Mouse (Mus musculus): ENCODE results near the gene Pld1.

Pld1 gene

DNA sequence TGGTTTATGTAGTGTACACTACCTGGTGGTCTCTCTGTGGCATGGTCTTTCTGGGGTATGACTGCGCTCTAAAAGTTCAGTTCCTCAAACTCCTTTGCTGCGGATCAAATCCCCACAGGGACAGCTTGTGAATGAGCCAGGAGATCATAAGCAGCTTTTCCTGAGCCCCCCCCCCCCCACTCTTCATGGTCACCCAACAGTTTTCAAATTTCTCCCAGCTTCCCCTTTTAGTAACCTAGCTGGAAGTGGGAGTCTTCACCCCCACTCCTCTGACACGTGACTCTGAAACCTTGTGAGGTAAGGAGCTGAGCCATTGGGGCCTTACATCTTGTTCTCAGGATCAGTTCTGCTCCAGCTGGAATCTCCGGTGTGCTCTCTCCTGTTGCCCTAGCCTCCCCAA, 114.6 kb downstream of the Pld1 start:
- DNase-seq: no peak

DNA sequence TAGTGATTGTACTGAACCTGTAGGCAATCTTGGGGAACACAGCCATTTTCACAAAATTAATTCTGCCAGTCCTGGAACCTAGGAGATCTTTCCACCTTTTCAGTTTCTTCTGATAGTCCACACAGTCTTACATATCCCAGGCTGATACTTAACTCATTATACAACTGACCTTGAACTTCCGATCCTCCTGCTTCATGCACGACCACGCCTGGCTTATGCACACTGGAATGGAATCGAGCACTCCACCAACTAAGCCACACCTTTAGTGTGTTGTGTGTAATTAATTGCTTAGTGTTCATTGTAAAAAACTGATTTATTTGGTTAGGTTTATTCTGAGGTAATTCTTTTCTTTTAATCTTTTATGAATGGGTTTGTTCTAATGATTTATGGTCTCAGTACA, 122.2 kb downstream of the Pld1 start:
- DNase-seq: no peak

DNA sequence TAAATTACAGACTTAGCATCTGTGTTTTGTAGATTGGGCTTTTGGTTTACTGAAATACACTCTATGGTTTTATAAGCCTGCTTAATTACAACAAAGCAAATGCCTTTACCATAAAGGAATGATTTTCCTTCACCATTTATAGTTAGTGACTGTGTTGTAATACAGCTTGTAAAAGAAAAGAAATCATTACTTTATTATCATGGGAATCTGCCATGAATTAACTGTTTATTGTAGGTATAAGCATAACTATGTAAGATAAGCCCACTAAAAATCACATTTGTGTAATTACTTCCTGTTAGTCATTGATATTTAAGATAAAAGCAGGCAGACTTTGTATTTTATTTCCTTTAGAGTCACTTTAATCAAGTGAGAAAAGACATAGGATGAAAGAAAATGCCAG, 122.7 kb downstream of the Pld1 start:
- DNase-seq: no peak

DNA sequence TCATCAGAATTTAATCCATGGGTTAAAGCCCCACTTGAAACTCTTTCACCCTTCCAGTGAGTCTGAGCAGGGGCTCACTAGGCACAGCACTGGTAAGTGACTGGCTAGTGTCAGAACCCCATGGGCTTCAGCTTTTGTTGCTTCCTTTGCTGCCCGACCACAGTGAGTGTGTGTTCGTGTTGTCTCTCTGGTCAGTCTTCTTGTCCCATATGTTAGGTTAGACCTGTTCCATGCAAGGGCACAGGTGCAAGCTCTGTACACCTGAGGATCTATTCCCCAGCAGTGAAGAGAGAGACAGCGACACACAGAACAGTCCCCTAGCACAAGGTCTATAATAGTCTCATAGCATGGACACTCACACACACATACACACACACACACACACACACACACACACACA, 140.7 kb downstream of the Pld1 start:
- DNase-seq: no peak

DNA sequence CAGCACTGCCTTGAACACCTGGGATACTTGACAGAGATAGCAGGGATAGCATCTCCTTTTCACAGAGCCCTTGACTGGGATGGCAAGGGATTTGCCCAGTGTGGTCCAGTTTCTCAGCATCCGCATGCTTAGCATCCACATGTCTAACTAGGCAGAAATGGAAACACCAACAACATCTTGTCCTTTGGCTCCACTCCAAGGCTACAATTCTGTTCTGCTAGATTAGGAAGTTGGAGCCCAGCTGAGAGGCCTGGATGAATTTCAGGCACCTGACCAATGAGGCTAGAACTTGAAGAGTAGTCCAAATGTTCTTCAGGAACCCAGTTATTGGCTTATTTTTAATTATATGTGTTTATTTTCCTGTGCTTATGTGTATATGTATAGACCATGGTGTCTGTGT, 141.6 kb downstream of the Pld1 start:
- DNase-seq: peak; percentile 13 to 36

DNA sequence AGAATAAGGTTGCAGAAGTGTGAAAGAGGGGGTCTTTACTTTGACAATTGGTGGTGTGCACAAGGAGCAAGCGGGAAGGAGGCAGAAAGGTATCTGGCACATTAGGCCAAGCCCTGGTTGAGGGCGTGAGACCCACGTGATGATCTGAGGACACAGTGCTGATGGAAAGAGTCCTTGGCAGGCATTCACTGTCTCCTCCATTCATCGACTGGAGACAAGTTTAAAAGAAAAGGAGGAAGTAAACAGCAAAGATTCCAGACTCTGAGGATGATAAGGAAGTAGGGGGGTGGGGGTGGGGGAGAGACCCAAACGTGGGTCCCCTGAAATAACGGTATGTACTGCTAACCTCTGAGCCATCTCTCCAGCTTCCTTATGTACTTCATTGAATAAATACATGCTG, 142.5 kb downstream of the Pld1 start:
- no peak for DNase-seq

DNA sequence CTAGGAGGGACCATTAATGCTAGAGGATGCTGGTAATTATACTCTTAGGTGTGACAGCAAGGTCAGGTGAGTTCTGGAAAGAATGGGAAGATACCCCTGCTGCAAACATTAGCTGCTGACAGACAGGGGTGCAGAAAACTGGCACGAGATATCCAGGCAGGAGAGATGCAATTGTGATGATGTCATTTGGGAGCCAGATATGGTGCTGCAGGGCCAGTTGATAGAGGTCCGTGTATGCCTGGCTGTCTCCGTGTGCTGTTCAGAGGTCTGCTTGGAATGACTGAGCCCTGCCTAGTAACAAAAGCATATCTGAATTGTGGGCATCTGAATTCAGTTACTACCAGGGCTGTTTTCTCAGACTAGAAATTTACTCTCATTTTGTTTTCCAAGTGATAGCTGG, 144.7 kb downstream of the Pld1 start:
- DNase-seq: no peak

DNA sequence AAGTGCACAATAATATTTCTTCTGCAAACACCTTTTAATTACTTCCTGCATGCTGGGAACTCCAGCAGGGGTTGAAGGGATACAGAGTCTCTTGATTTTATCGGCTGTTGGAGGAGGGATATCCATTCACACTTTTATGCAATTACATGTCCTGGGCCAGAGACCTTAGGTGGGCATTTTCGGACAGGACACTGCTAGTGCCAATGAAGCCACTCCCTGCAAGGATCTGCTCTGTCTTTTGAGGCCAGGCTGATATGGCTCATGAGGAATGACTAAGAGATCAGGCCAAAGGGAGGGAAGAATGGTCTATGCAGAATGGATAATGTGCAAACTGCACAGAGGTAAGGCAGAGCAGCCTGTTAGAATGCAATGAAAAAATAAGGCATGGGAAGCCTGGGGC, 145.8 kb downstream of the Pld1 start:
- DNase-seq: no peak

DNA sequence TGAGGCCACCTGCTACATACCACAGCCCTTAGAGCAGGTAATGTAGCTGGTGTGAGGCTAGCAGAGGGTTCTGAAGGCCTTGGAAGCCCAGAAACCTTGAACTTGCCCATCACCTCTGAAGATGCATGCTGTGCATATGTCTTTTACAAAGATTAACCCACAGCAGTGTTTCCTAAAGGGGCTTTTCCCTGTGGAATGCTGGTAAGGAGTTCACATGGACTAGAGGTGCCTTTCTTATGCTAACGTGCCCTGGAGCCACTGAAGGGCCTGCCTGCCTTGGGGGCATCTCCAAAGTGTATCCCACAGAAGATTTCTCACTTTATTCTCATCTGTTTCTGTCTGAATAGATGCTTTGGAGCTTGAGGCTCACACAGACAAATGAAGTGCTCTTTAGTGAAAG, 152.8 kb downstream of the Pld1 start:
- DNase-seq: no peak

DNA sequence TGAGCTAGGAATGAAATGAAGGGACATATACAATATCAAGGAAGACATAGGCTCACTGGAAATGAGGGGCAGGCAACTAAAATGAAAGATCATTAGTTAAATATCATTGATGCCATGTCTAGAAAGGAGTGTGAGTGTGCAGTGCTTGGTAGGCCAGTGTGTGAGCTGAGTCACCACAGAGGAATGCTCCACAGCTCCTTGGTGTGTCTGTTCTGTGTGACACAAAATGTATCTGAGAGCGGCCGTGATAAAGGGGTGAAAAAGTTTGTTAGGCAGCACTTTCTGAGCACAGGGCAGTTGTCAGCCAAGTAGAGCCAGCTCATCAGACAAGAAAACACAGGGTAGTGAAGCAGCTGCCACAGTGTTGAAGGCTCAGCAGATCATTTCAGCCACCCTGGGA, 153.2 kb downstream of the Pld1 start:
- DNase-seq: no peak

DNA sequence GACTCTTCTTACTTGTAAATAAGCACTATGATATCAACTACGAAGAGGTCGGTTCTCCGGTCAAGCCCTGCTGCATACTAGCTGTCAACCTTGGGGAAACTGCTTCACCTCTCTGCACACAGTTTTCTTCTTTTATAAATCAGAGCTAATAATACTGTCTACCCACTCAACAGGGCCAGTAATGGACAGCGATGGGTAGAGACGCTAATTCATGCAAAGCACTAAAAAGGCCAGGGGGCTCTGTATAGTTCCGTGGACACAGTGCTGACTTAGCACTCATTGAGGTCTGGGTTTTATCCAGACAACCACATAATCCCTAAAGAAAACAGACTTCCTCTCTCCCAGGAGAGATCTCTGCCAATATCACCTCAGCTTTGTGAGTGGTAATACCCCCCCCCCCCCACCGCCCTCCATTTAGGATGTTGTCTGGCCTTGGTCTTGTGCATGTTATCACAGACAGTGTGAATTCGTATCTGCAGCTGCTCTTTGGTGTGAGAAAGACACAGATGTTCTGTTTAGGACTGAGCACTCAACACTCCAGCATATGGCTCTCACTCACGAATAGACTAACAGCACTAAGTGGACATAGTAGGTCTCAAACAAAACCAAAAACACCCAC, 155.3 kb downstream of the Pld1 start:
- DNase-seq: no peak

- DNase-seq: no peak
Observed at GRCm38 (mm10) chr3:28095451-28095850, 157.0 kb downstream of the Pld1 start.

DNA sequence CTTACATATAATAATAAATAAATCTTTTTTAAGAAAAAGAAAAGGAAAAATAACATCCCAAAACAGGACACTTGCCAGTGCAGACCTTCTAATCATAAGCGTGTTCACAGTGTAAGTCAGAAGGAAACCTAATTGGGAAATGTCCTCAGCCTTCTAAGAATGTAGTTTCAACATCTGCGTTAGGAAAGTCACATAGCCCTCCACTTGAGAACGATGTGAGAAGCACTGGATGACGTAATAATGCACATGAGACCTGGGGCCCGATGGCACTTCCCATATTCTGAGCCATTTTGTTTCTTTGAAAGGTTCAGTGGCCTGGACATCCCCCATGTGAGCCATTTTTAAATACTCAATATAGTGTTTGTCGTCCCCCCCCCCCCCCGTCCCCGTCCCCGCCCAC, 160.7 kb downstream of the Pld1 start:
- DNase-seq: no peak

- DNase-seq: no peak
Observed at GRCm38 (mm10) chr3:28104992-28105391, 166.5 kb downstream of the Pld1 start.

DNA sequence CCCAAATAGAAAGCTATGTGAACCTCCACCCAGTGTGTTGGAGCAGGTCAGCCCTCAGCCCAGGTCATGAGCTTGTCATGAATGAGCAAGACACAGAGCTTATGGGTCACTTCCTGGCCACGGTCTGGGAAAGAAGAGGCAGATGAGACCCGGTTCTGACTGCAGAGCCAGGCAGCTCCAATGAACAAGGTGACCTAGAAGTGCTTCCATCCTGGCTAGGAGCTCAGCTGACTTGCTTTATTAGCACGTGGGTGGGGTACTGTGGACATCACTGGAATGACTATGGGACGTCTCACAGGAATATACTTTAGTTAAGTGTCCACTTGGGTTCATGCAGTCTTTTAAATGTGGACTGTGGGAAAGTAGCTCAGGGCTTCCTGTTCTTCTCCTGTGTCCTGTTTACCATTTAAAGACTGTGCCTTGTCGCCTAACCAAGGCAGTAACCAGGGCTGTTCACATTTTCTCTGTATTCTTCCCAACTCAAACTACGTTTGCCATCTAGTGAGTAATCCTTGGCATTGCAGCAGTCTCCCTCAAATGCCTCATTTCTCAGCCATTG, 169.0 kb downstream of the Pld1 start:
- DNase-seq: peak; percentile 62 to 70

- no peak for DNase-seq
Observed at GRCm38 (mm10) chr3:28111516-28111915, 173.0 kb downstream of the Pld1 start.

DNA sequence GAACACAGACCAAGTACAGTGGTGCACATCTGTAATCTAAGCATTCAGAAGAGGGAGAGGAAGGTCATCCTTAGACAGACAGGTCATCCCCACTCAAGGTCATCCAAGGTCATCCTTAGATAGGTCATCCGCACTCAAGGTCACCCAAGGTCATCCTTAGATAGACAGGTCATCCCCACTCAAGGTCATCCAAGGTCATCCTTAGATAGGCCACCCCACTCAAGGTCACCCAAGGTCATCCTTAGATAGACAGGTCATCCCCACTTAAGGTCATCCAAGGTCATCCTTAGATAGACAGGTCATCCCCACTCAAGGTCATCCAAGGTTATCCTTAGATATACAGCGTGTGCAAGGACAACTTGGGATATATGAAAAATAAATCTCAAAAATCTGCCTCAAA, 175.4 kb downstream of the Pld1 start:
- no peak for DNase-seq

DNA sequence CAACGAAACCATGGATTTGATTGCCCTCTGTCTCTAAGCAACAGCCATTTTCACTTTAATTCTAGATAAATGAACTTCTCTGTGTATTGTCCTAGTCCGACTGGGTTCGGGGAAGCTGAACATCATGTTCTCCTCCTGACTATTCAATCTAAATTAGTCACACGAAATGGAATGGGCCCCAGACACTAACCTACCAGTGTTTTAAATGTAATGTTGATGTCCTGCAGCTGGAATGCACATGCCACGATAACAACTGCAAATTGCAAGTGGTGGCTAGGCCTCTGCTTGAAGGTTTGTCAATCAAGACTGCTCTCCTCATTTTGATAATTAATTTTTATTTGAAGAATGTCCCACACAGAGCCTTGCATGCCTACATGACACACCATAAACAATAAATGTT, 203.2 kb downstream of the Pld1 start:
- DNase-seq: no peak

GRCm38 (mm10) chr3:28142121-28142520, 203.6 kb downstream of the Pld1 start:
- DNase-seq: no peak

DNA sequence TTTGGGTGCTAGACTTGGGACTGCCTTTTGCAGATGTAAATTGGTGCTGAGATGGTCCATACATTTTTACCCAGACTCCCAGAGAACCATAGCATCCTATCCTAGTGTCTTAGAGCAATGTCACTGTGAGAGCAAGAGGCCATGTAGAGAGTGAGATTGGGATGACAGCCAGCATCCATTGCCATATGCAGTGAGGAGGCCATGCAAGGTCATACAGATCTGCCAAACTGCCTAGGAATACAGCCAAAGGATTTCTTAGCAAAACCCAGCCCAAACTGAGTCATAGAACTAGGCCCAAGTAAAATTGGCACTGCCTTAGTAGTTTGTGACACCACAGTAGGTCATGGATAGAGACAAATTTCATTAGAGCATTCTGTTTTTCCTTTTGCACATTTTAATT, 206.2 kb downstream of the Pld1 start:
- DNase-seq: peak; percentile 60 to 63

GRCm38 (mm10) chr3:28145461-28145860, 207.0 kb downstream of the Pld1 start:
- no peak for DNase-seq

- no peak for DNase-seq
Observed at GRCm38 (mm10) chr3:28149656-28150256, 211.3 kb downstream of the Pld1 start.

DNA sequence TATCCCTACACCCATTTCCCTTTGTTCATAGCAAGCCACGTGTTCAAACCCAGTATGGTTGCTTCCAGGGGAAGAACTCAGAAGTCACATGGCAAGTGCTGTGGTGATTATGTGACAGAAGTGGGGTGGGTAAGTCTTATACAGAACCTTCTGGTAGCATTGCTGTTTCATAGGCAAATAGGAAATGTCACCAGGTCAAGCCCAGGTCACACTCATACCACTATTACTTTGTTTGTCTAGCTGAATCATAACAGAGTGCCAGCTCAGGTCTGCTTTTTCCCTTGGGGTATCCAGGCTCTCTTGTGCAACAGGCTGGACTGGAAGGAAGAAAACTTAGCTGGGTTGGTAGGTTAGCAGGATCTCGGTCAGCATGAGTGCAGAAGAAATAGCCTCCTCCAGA, 219.5 kb downstream of the Pld1 start:
- no peak for DNase-seq

DNA sequence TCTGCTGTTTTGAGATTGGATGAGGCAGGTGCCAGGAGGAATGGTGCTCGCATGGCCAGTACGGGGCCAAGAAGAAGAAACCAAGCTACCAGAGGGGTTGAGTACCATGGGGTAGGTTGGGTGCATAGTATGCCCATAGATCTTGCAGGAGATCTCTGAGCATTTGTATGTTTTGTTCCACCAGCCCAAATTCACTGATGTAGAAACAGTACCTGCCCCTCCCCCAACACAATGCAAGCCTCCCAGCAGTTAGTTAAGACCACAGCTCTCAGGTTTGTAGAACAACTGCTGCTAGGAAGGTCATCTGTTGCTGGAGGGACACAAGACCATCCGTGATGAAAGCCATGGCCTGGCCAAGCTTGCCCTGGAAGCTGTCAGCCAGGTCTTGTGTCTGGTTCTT, 220.4 kb downstream of the Pld1 start:
- no peak for DNase-seq

DNA sequence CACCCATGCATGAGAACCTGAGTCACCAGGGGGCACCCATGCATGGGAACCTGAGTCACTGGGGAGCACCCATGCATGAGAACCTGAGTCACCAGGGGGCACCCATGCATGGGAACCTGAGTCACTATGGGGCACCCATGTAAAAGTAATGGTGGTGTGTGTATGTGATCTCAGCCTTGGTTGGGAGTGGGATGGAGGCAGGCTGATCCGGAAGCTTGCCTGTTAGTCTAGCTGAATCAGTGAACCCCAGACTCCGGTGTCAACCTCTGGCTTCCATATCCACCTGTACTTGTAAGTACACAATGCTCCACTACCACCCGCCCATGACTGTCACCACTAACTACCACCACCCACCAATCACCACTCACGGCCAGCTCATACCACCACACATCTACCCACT, 223.9 kb downstream of the Pld1 start:
- DNase-seq: no peak

All from cerebellum, postnatal 14 days (tissue).